Mouse (Mus musculus) layer of hippocampus, adult 9-10 months (tissue): ENCODE measurements around the gene Arglu1.
A peak's percentile ranks its signal among the peaks of the same experiment; 100 is the strongest.

Source experiments
- DNase-seq: peaks from one replicate; pipeline ENCODE4 v3.0.0; 2022; ENCODE audit warnings: low spot score

The Arglu1 gene

DNA sequence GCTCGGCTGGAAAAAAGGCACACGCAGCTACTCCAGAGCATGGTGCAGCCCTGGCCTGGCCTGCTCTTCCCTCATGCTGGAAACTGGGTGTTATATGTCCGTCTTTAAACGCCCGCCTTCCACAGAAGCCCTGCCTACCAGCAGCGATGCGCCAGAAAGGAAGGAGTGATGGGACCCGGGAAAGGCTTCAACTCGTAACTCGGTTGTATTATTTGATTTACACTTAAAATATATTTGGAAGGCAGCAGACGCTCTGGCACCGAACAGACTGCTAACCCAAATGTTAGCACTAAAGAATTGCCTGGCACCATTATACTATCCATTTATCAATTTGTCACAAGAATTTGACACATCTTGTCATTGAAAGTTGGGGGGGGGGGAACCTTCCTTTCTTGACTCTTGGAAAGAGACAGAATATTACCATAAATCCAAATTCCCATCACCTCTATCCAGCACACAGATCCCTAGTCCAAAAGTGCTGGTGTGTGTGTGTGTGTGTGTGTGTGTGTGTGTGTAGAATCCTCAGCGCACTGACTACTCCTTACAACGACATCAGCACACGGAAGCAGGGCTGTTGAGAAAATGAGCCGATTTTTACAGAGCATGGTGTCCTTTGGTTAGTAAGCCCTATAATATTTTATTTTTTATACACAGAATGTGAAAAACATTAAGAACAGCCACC, 68.9 kb downstream of the Arglu1 start:
- DNase-seq: peak; percentile 42

DNA sequence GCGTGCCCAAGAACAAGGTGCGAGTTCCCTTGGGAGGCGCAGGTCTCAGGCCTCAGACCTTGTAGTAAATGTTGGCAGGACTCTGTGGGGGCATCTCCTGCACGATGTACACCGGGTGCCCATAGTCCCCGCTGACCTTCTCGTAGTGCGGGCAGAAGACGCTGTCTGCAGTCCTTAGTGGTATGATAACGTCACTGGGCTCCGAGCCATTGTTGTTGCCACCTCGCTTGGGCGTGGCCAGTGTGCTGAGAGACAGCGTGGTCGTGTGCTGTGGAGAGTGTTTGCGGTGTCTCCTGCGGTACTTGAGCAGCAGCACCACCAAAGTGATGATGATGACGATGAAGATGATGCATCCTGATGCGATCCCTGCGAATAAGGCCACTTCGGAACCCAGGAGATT, 69.8 kb downstream of the Arglu1 start:
- DNase-seq: no peak

DNA sequence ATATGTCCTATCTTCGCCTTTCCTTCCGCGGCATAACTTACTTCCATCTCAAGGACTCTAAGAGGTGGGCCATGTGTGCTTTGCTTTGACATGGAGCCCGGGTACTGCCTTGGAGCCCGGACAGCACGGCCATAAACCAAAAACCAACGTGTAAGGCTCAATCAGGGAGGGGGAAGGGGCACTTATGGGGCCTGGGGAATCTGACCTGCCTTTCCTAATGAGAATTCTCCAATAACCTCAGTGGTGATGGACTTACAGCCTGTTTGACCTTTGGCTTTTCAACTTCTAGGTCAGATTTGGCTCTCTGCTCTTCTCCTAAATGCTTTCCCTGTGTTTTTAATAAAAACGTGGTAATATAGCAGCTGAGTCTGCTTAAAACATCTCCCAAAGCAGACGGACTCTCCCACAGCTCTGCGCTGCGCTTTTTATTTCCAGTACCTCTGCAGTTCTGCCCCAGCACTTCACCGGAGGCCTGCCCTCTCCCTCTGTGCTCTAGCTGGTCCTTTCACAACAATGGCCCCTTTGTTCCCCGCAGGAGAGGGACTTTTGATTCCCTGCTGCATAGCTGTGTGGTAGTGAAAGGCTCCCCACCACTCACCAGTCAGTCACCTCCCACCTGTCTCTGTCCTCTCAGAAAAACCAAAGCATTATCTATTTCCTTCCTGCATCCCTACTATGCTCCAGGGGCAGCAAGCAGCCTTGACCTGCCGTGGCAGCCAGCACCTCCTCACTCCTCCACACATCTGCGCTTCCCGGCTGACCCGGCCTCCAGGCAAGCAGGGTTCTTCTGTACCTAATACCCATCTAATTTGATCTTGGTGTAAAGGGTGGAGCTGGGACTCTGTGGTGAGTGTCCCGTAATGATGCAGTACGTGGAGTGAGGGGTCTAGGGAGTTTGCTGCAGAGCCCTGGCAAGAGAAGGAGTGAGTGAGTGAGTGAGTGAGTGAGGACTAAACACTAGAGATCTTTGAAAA, 70.8 kb downstream of the Arglu1 start:
- DNase-seq: no peak
